Mouse (Mus musculus) ES-E14 (cell line): ENCODE results near the gene Dlg2.

Experiments
- HCFC1 ChIP-seq: IDR thresholded peaks from 2 replicates; pipeline ENCODE4 v1.6.1; 2012; ENCODE audit warnings: low read length, inconsistent platforms, borderline replicate concordance; ENCODE audit not compliant: insufficient read depth
- MAFK ChIP-seq: IDR thresholded peaks from 2 replicates; pipeline ENCODE4 v1.6.1; 2014; ENCODE audit warnings: mild to moderate bottlenecking, low read depth, low read length, inconsistent platforms; ENCODE audit not compliant: insufficient read depth

- no peak for TF ChIP-seq MAFK
- TF ChIP-seq HCFC1, result no peak
Observed at GRCm38 (mm10) chr7:92308168-92308567, 1831.7 kb downstream of the Dlg2 start.
